Mouse (Mus musculus): ENCODE data around the gene Serpina1d. TPM values are rescaled to one million over a fixed set of nuclear protein-coding genes. Genes with fewer than 3 reads are reported as not detected.
"Not testable (repeated sequence)": the region's sequence is repeated elsewhere in the genome, so short reads cannot be mapped to it uniquely, and the experiment has no call there.

The Serpina1d gene
- 5.8 TPM in 1 of 2 replicates, not detected in the other for polyA plus RNA-seq (2012; ENCODE audit: insufficient read depth, insufficient read length, missing spikeins)

DNA sequence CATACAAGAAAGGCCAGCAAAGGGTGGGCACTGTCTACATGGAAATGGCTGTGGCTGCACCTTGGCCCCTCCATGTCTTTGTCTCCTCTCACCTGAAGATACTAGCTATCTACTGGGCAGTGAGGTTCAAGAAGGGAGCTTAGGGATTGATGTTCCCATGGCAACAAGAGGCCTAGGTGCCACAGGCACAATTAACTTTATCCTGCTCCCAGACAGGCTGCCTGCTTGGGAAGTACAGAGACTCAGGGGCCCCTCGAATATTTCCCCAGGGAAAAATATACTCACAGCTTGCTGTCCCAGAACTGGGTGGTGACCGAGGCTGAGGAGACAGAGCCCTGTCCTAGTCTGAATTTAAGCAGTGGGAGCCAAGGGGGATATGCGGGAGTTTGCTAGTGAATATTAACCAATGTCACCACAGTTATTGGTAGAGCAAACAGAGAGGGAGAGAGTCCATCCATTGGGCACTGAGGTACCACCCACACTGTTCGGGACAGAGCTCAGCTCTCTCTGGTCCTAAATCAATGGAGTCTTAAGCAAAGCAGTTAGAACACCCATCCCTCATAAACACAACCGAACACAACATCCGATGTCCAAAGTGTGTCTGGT lies at the start of gene Serpina1d:
Gene Serpina1d, minus strand, starts transcription at position 347 of the 606 bp plus-strand sequence.
- not testable (repeated sequence) for H3K27ac ChIP-seq (replicated peaks; ENCODE audit: low read depth, low read length); H3K4me1 ChIP-seq (ENCODE audit: control insufficient read depth, insufficient read depth, insufficient read length, low read length); H3K4me3 ChIP-seq (ENCODE audit: insufficient read depth, low read depth, low read length)

- H3K27ac ChIP-seq (replicated peaks; ENCODE audit: low read depth, low read length): peak overlapping the region; percentile 13; the same call in 1 of the 2 replicates
- H3K4me1 ChIP-seq (ENCODE audit: control insufficient read depth, insufficient read depth, insufficient read length, low read length); H3K4me3 ChIP-seq (ENCODE audit: insufficient read depth, low read depth, low read length): not testable (repeated sequence)
These were observed 2.8 kb downstream of the Serpina1d start for GRCm38 (mm10) chr12:103770597-103770996.

GRCm38 (mm10) chr12:103763083-103763482 lies 10.3 kb downstream of the Serpina1d start:
- H3K27ac ChIP-seq (replicated peaks; ENCODE audit: low read depth, low read length); H3K4me1 ChIP-seq (ENCODE audit: control insufficient read depth, insufficient read depth, insufficient read length, low read length); H3K4me3 ChIP-seq (ENCODE audit: insufficient read depth, low read depth, low read length): not testable (repeated sequence)

DNA sequence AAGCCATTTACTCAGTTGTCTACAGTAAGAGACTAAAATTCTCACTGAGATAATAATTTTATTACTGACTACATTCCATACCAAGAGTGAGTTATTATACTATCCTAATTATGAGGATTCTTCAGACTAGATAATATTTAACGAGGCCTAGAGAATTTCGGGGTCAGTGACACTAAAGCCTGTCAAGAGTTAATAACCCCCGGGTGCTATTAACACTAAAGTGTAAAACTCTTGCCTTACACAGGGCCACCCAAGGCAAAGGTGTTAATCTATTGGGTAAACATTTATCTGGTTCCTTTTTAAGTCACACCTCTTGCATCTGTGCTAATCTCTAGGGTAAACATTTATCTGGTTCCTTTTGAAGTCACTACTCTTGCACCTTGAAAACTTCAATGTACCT lies 13.1 kb downstream of the Serpina1d start:
- H3K4me1 ChIP-seq (ENCODE audit: control insufficient read depth, insufficient read depth, insufficient read length, low read length); H3K27ac ChIP-seq (replicated peaks; ENCODE audit: low read depth, low read length); H3K4me3 ChIP-seq (ENCODE audit: insufficient read depth, low read depth, low read length): not testable (repeated sequence)

GRCm38 (mm10) chr12:103745957-103746356 lies 27.4 kb downstream of the Serpina1d start:
- H3K4me3 ChIP-seq (ENCODE audit: insufficient read depth, low read depth, low read length); H3K27ac ChIP-seq (replicated peaks; ENCODE audit: low read depth, low read length); H3K4me1 ChIP-seq (ENCODE audit: control insufficient read depth, insufficient read depth, insufficient read length, low read length): not testable (repeated sequence)

DNA sequence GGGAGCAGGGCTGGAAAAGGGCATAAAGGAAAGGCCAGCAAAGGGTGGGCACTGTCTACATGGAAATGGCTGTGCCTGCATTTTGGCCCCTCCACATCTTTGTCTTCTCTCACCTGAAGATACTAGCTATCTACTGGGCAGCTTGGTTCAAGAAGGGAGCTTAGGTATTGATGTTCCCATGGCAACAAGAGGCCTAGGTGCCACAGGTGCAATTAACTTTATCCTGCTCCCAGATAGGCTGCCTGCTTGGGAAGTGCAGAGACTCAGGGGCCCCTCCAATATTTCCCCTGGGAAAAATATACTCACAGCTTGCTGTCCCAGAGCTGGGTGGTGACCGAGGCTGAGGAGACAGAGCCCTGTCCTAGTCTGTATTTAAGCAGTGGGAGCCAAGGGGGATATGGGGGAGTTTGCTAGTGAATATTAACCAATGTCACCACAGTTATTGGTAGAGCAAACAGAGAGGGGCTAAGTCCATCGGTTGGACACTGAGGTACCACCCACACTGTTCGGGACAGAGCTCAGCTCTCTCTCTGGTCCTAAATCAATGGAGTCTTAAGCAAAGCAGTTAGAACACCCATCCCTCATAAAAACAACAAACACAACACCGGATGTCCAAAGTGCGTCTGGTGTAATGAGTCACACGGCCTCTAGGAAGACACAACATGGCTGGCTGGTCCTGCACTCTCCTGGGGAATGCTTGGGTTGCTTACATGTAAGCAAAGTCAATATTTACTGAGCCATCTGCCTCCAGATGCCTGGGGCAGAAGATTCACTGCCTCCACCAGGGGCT lies 35.4 kb downstream of the Serpina1d start:
- H3K4me1 ChIP-seq (ENCODE audit: control insufficient read depth, insufficient read depth, insufficient read length, low read length); H3K27ac ChIP-seq (replicated peaks; ENCODE audit: low read depth, low read length); H3K4me3 ChIP-seq (ENCODE audit: insufficient read depth, low read depth, low read length): not testable (repeated sequence)

- H3K4me3 ChIP-seq (ENCODE audit: insufficient read depth, low read depth, low read length); H3K4me1 ChIP-seq (ENCODE audit: control insufficient read depth, insufficient read depth, insufficient read length, low read length): not testable (repeated sequence)
- peak overlapping the region; percentile 52 for H3K27ac ChIP-seq (replicated peaks; ENCODE audit: low read depth, low read length)
These were observed 37.8 kb downstream of the Serpina1d start for GRCm38 (mm10) chr12:103735566-103735965.

DNA sequence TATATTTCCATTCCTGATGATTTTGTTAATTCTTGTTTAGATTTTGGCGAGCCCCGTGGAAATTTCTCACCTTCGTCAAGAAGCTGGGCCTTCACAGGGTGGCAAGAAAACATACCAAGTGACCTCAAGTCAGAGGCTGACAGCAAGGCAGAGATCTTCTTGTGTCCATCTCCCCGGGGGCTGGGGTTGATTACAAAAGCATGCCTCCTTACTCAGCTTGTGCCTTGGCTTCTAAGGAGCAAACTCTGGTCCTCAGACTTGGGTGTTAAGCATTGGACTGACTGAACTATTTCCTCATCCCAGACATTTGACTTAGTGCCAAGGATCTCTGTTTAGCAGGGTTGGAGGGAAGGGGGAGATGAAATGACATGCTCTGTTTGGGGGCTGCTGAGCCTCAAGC lies 38.3 kb downstream of the Serpina1d start:
- not testable (repeated sequence) for H3K4me1 ChIP-seq (ENCODE audit: control insufficient read depth, insufficient read depth, insufficient read length, low read length); H3K4me3 ChIP-seq (ENCODE audit: insufficient read depth, low read depth, low read length)
- peak overlapping the region; percentile 72 for H3K27ac ChIP-seq (replicated peaks; ENCODE audit: low read depth, low read length)

Other genes starting within 250 kb of the Serpina1d start
- gene Ppp4r4, start 241.3 kb downstream of the Serpina1d start, polyA plus RNA-seq (2012; ENCODE audit: insufficient read depth, insufficient read length, missing spikeins): 1.0 and 3.8 TPM in 2 replicates
- gene Serpina10, start 142.1 kb downstream of the Serpina1d start, polyA plus RNA-seq (2012; ENCODE audit: insufficient read depth, insufficient read length, missing spikeins): not detected in 2 replicates
- gene Serpina6, start 116.4 kb downstream of the Serpina1d start, polyA plus RNA-seq (2012; ENCODE audit: insufficient read depth, insufficient read length, missing spikeins): not detected in 2 replicates
- gene Serpina16, start 97.5 kb downstream of the Serpina1d start, polyA plus RNA-seq (2012; ENCODE audit: insufficient read depth, insufficient read length, missing spikeins): not detected in 2 replicates
- not detected in 2 replicates for gene Serpina1f, start 78.1 kb downstream of the Serpina1d start, polyA plus RNA-seq (2012; ENCODE audit: insufficient read depth, insufficient read length, missing spikeins)
- 1.0 and 5.0 TPM in 2 replicates for gene Serpina1b, start 56.8 kb upstream of the Serpina1d start, polyA plus RNA-seq (2012; ENCODE audit: insufficient read depth, insufficient read length, missing spikeins)
- gene Serpina1a, start 90.0 kb upstream of the Serpina1d start, polyA plus RNA-seq (2012; ENCODE audit: insufficient read depth, insufficient read length, missing spikeins): 8.7 TPM in 1 of 2 replicates, not detected in the other
- gene Serpina1c, start 131.3 kb upstream of the Serpina1d start, polyA plus RNA-seq (2012; ENCODE audit: insufficient read depth, insufficient read length, missing spikeins): 2.3 and 5.3 TPM in 2 replicates
- 2.6 TPM in 1 of 2 replicates, not detected in the other for gene Serpina1e, start 185.4 kb upstream of the Serpina1d start, polyA plus RNA-seq (2012; ENCODE audit: insufficient read depth, insufficient read length, missing spikeins)
- gene Serpina11, start 216.4 kb upstream of the Serpina1d start, polyA plus RNA-seq (2012; ENCODE audit: insufficient read depth, insufficient read length, missing spikeins): not detected in 2 replicates
- not detected in 2 replicates for gene Serpina9, start 240.2 kb upstream of the Serpina1d start, polyA plus RNA-seq (2012; ENCODE audit: insufficient read depth, insufficient read length, missing spikeins)

Measured in brown adipose tissue, adult 24 weeks (tissue).